Mouse (Mus musculus) neural tube, postnatal 0 days (tissue): ENCODE data around the gene Slco1a6. TPM values are rescaled to one million over a fixed set of nuclear protein-coding genes. Genes with fewer than 3 reads are reported as not detected.

Experiments used
- polyA plus RNA-seq: library from polyadenylated mRNA; unstranded; fragments of >200 nt; fragmentation: Nextera tagmentation; extraction: Ambion mirVana; gene quantifications from 2 replicates; pipeline ENCODE4 v1.2.1, GENCODE M21; 2015

Slco1a6 gene
- 0.39 TPM in 1 of 2 replicates, not detected in the other for polyA plus RNA-seq

DNA sequence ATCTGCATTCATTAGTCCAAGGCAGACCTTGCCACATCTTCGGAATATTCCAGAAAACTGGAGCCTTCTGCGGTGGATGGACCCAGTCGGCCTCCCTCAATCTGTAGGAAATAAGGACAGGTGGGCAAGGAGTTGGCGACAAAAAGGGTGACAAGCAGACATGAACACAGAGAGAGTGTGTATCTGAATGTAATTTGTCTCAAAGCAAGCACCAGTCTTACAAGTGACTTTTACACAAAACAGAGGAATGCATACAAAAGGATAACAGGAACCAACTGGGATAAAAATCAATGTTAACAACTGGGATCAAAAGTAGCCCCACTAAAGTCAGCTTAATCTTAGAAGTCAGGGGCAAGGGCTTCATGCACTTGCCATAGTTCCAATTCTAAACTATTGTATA is at the start of gene Slco1a6:
Slco1a6 (minus strand) TSS at position 101 of the 400 bp plus-strand sequence.

Other genes starting within 250 kb of the Slco1a6 start
- not detected in 2 replicates for gene Gm6614, start 197.1 kb downstream of the Slco1a6 start, polyA plus RNA-seq
- not detected in 2 replicates for gene Iapp, start 89.9 kb upstream of the Slco1a6 start, polyA plus RNA-seq
- gene Slco1a5, start 114.5 kb upstream of the Slco1a6 start, polyA plus RNA-seq, result 0.23 and 0.49 TPM in 2 replicates
- gene Pyroxd1, start 137.1 kb upstream of the Slco1a6 start, polyA plus RNA-seq, result 15.4 and 16.8 TPM in 2 replicates
- 13.9 and 15.2 TPM in 2 replicates for gene Recql, start 178.6 kb upstream of the Slco1a6 start, polyA plus RNA-seq
- 54.7 and 56.4 TPM in 2 replicates for gene Golt1b, start 178.7 kb upstream of the Slco1a6 start, polyA plus RNA-seq
- gene Spx, start 204.9 kb upstream of the Slco1a6 start, polyA plus RNA-seq, result 1.1 and 1.2 TPM in 2 replicates